Mouse (Mus musculus): ENCODE results near the gene Map3k13.

DNA sequence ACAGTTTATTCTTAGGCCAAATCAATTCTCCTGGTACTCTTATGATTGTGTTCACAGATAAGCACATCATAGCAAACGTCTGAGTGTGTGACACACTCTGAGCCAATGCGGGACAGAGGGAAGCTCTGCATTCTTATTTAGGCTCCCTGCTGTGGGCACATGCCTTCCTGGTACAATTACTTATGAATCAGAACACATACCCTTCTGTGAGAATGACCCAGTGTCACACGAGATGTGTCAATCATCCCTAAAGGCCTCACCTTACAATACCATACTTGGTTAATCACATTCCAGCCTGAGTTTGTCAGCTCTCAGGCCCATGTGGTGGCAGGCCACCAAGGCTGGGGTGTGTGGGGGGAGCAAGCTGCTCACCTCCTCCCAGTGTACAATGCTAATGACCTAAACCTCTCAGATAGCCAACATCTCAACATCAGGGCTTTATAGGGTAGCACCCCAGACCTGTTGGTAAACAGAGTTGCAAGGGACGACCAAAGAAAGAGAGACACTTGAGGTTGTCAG lies 63.0 kb downstream of the Map3k13 start:
- no peak for TF ChIP-seq CTCF (IDR thresholded peaks at IDR 0.05; ENCODE audit: insufficient read depth, low read length)
- no peak for TF ChIP-seq POLR2A (IDR thresholded peaks at IDR 0.05; ENCODE audit: borderline replicate concordance, extremely low read depth, low read depth, low read length)
